28 mouse cellular contexts compared by ENCODE assay signal in genomic region chr19:22527944-22528343, GRCm38 (mm10).
DNase-seq lines count a peak whose midpoint lies in the region; ATAC-seq and TF ChIP-seq lines count a peak whose summit lies in the region.
"Had no signal": no experiment of that assay in that cellular context is flagged by ENCODE, and none has a peak within 500 bp of the region (broad histone marks: within the 10 kb centered on the region; RNA-seq: fewer than 3 reads in every experiment).

No protein-coding gene starts in this region.

- H3K9me3 ChIP-seq in midbrain, postnatal 0 days (ENCODE audit: low read length) = no peaks in the 10 kb centered on the region
- no peaks in the 10 kb centered on the region for H3K9me3 ChIP-seq in midbrain, embryonic 10.5 days (replicated peaks)
- H3K9me3 ChIP-seq: embryonic facial prominence, embryonic 12.5 days; embryonic facial prominence, embryonic 15.5 days; forebrain, embryonic 12.5 days; forebrain, embryonic 15.5 days; G1E; heart, embryonic 12.5 days; hindbrain, embryonic 10.5 days had no signal

- TF ChIP-seq CTCF in layer of hippocampus, adult 2 months (conservative IDR thresholded peaks at IDR 0.05) = peak; percentile 43
- TF ChIP-seq CTCF in midbrain, postnatal 0 days (IDR thresholded peaks at IDR 0.05) = peak; percentile 43
- TF ChIP-seq CTCF in Patski (IDR thresholded peaks at IDR 0.05) = peak; percentile 23

- H3K27me3 ChIP-seq in midbrain, postnatal 0 days (ENCODE audit: insufficient read depth, low read length) = no peaks in the 10 kb centered on the region
- no peaks in the 10 kb centered on the region for H3K27me3 ChIP-seq in midbrain, embryonic 10.5 days (ENCODE audit: low read depth, poor library complexity, severe bottlenecking)
- H3K27me3 ChIP-seq in Patski = peaks cover 19% of the 10 kb centered on the region
- H3K27me3 ChIP-seq: embryonic facial prominence, embryonic 12.5 days; embryonic facial prominence, embryonic 15.5 days; forebrain, embryonic 12.5 days; forebrain, embryonic 15.5 days; heart, embryonic 12.5 days; heart, embryonic 15.5 days had no signal

- ATAC-seq in midbrain, postnatal 0 days (ENCODE audit: low FRiP score) = no peak
- ATAC-seq in Patski = no peak
- ATAC-seq in erythroid progenitor cell, adult 5-6 weeks (replicated peaks; ENCODE audit: low FRiP score, poor library complexity, severe bottlenecking) = no peak
- ATAC-seq: forebrain, embryonic 15.5 days; hindbrain, postnatal 0 days; inflammation-experienced regulatory T-cells, adult 6 months had no signal

- no peak overlapping the region for H3K4me2 ChIP-seq in midbrain, postnatal 0 days (ENCODE audit: low read depth, low read length, poor library complexity, severe bottlenecking)
- H3K4me2 ChIP-seq: embryonic facial prominence, embryonic 12.5 days; embryonic facial prominence, embryonic 15.5 days; forebrain, embryonic 12.5 days; forebrain, embryonic 15.5 days; heart, embryonic 12.5 days; heart, embryonic 15.5 days; hindbrain, embryonic 14.5 days had no signal

- no peak overlapping the region for H3K27ac ChIP-seq in layer of hippocampus, adult 2 months
- H3K27ac ChIP-seq in midbrain, postnatal 0 days (ENCODE audit: low read depth, low read length) = no peak overlapping the region
- no peak overlapping the region for H3K27ac ChIP-seq in midbrain, embryonic 10.5 days (replicated peaks)
- H3K27ac ChIP-seq: embryonic facial prominence, embryonic 12.5 days; embryonic facial prominence, embryonic 15.5 days; forebrain, embryonic 12.5 days; forebrain, embryonic 15.5 days; heart, embryonic 15.5 days; hindbrain, embryonic 10.5 days; hindbrain, embryonic 14.5 days; hindbrain, postnatal 0 days had no signal

- no peaks in the 10 kb centered on the region for H3K36me3 ChIP-seq in midbrain, postnatal 0 days (ENCODE audit: insufficient read depth, low read length)
- no peaks in the 10 kb centered on the region for H3K36me3 ChIP-seq in midbrain, embryonic 10.5 days
- H3K36me3 ChIP-seq: embryonic facial prominence, embryonic 12.5 days; embryonic facial prominence, embryonic 15.5 days; forebrain, embryonic 12.5 days; forebrain, embryonic 15.5 days; G1E; heart, embryonic 12.5 days; heart, embryonic 15.5 days; hindbrain, embryonic 10.5 days had no signal

- CTCF ChIA-PET in Patski (lab: Charles Lee) = no interaction called here

- POLR2A ChIA-PET in Patski (lab: Charles Lee) = no interaction called here

- no peak for DNase-seq in layer of hippocampus, adult 2 months (ENCODE audit: low spot score in 2 of 2)
- no peak for DNase-seq in layer of hippocampus, adult 9-10 months (ENCODE audit: low spot score)
- DNase-seq in midbrain, postnatal 0 days (ENCODE audit: low spot score) = no peak
- no peak for DNase-seq in midbrain, embryonic 10.5 days (ENCODE audit: low spot score)
- DNase-seq in Patski (ENCODE audit: low read depth, low spot score) = no peak
- DNase-seq in spleen, postnatal 14 days (ENCODE audit: low spot score in 2 of 2) = no peak
- no peak for DNase-seq in left cerebral cortex, adult 9 months (ENCODE audit: low spot score in 2 of 2)
- DNase-seq: adrenal gland, postnatal 10 days; adrenal gland, postnatal 36 days; cerebellum, adult 18-20 months; cerebellum, adult 9-10 months; cerebellum, postnatal 14 days; gastrocnemius, postnatal 25 days; heart, adult 18-20 months; heart, postnatal 10 days; heart, postnatal 36 days had no signal

- H3K9ac ChIP-seq in midbrain, postnatal 0 days (replicated peaks; ENCODE audit: low read length, poor library complexity, severe bottlenecking) = no peak overlapping the region
- H3K9ac ChIP-seq: embryonic facial prominence, embryonic 12.5 days; embryonic facial prominence, embryonic 15.5 days; forebrain, embryonic 12.5 days; forebrain, embryonic 15.5 days; heart, embryonic 12.5 days; heart, embryonic 15.5 days; hindbrain, embryonic 14.5 days had no signal

- H3K4me1 ChIP-seq in midbrain, postnatal 0 days (ENCODE audit: insufficient read depth, low read length) = no peaks in the 10 kb centered on the region
- H3K4me1 ChIP-seq in midbrain, embryonic 10.5 days = no peaks in the 10 kb centered on the region
- H3K4me1 ChIP-seq: embryonic facial prominence, embryonic 15.5 days; forebrain, embryonic 12.5 days; forebrain, embryonic 15.5 days; heart, embryonic 12.5 days; heart, embryonic 15.5 days; hindbrain, embryonic 10.5 days had no signal

- in situ Hi-C loops in Patski (cut with MboI; ENCODE audit: low pct_unique_long_range_greater_than_20kb) = no loop called here

- no peak overlapping the region for H3K4me3 ChIP-seq in layer of hippocampus, adult 2 months
- no peak overlapping the region for H3K4me3 ChIP-seq in midbrain, postnatal 0 days (ENCODE audit: low read depth, low read length)
- no peak overlapping the region for H3K4me3 ChIP-seq in midbrain, embryonic 10.5 days
- H3K4me3 ChIP-seq: embryonic facial prominence, embryonic 12.5 days; embryonic facial prominence, embryonic 15.5 days; forebrain, embryonic 12.5 days; forebrain, embryonic 15.5 days; heart, embryonic 12.5 days; heart, embryonic 15.5 days; hindbrain, embryonic 10.5 days had no signal
